Mouse (Mus musculus) olfactory bulb, adult 2 months (tissue): Measurements from ENCODE around the gene Rest. TPM values are rescaled to one million over a fixed set of nuclear protein-coding genes. Genes with fewer than 3 reads are reported as not detected.
"Not testable (repeated sequence)": the region's sequence is repeated elsewhere in the genome, so short reads cannot be mapped to it uniquely, and the experiment has no call there.

ENCODE experiments used
- H3K27ac ChIP-seq: fragments of 200-500 bp; 2 replicates; pipeline ENCODE4 v1.5.1; 2012; ENCODE audit warnings: low read depth, low read length; ENCODE audit not compliant: insufficient read depth
- H3K4me1 ChIP-seq: fragments of 200-500 bp; 2 replicates; pipeline ENCODE4 v1.6.1; 2012; ENCODE audit warnings: low read length; ENCODE audit not compliant: control insufficient read depth, insufficient read depth
- H3K4me3 ChIP-seq: fragments of 200-500 bp; 2 replicates; pipeline ENCODE4 v1.5.1; 2012; ENCODE audit warnings: mild to moderate bottlenecking, low read depth, low read length, moderate library complexity; ENCODE audit not compliant: insufficient read depth
- CTCF ChIP-seq: fragments of 200-500 bp; IDR thresholded peaks from 2 replicates; pipeline ENCODE4 v1.5.1; 2012; ENCODE audit warnings: low read depth, mild to moderate bottlenecking, low read length, moderate library complexity; ENCODE audit not compliant: insufficient read depth
- POLR2A ChIP-seq: fragments of 200-500 bp; IDR thresholded peaks from 2 replicates; pipeline ENCODE4 v1.6.1; 2012; ENCODE audit warnings: mild to moderate bottlenecking, low read depth, low read length, moderate library complexity; ENCODE audit not compliant: insufficient read depth
- WGBS: fragments of 180-500 bp; shearing (Covaris S2); methylation state at CpG from one replicate; pipeline ENCODE4 v1.1.7; 2018; 5-methylcytosine and 5-hydroxymethylcytosine counted together
- polyA plus RNA-seq: library from polyadenylated mRNA; stranded (reverse); fragments of >200 nt; gene quantifications from 2 replicates; pipeline ENCODE4 v1.2.4, GENCODE M21; 2012; ENCODE audit warnings: low replicate concordance; ENCODE audit not compliant: missing spikeins, insufficient read depth, insufficient read length

Gene Rest
- polyA plus RNA-seq: not detected in 2 replicates

GRCm38 (mm10) chr5:77265081-77265670 is at the start of gene Rest:
Gene Rest, plus strand, starts transcription at chr5:77265491.
- Histone ChIP-seq H3K27ac (no peak within 1 kb of the TSS), H3K4me3 (peak within 1 kb of the TSS; percentile 70), H3K4me1 (0 out of 2 replicates have a peak, but pooled peaks cover 2% of the 10 kb centered on the region)
- 5% methylated on average over 76 of the region's 78 CpGs for WGBS
- TF ChIP-seq CTCF: no peak
- TF ChIP-seq POLR2A: 0 out of 2 replicates have a peak, but pooled peaks have one; percentile 6

- WGBS: 17% methylated on average over 9 of the region's 9 CpGs
- H3K4me3 ChIP-seq: no peak overlapping the region
- TF ChIP-seq POLR2A: no peak
- no peak for TF ChIP-seq CTCF
- H3K27ac ChIP-seq: no peak overlapping the region
- no peaks in the 10 kb centered on the region for H3K4me1 ChIP-seq
Observed at GRCm38 (mm10) chr5:77217211-77217610, 48.1 kb upstream of the Rest start.

DNA sequence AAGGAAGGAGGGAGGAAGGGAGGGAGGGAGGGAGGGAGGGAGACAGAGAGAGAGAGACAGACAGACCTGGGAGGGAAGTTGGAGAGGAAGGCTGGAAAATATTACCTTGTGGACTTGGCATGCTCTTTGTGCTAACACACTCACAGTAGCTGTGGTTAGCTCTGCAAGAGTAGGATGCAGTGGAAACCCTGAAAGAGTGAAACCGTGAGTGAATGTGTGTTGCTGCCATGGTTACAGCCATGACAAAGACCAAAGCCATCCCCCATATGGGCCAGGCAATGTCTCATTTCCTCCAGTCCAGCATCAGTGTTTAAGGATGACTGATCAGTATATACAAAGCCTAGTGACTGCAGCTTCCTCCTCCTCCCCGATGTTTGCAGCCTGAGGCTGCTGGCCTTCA is 47.6 kb upstream of the Rest start:
- H3K27ac ChIP-seq: no peak overlapping the region
- no peaks in the 10 kb centered on the region for H3K4me1 ChIP-seq
- 9% methylated on average over 2 of the region's 2 CpGs for WGBS
- H3K4me3 ChIP-seq: no peak overlapping the region
- TF ChIP-seq POLR2A (no peak), CTCF (no peak)

DNA sequence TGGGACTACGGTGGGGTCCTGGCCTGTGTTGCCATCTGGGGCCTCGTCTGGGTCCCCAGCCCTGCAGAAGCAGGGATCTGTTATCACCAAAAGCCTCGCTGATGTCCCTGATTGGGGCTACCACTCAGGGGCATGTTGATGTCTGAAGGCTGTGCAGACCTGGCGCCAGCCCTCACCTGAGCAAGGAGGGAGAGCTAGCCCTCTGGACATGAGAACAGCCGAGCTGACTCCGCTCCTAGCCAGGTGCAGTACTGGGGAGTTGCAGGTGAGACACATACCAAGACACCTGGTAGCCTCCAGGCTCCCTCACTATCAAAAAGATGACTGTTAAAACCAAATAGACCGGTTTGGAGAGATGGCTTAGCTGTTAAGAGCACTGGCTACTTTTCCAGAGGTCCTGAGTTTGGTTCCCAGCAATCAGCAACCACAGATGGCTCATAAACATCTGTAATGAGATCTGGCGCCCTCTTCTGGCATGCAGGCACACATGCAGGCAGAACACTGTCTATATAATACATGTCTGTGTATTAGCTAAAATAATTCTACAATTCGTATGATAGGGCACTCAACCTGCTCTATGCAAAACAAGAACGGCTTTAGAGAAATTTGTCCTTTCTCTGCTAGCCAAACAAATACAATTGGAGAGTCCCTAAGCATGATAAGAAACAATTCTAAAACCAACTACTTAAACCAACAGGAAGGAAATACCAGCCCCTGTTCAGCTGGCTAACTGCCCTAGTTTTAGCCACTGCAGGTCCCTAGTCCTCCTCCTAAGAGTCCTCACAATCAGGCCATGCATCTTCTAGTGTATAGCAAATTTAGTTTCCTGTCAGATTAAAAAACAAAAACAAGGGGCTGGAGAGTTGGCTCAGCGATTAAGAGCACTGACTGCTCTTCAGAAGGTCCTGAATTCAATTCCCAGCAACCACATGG is 42.0 kb upstream of the Rest start:
- no peak overlapping the region for H3K27ac ChIP-seq
- no peak overlapping the region for H3K4me3 ChIP-seq
- TF ChIP-seq CTCF: no peak
- TF ChIP-seq POLR2A: no peak
- H3K4me1 ChIP-seq: no peaks in the 10 kb centered on the region
- 77% methylated on average over 11 of the region's 11 CpGs for WGBS

DNA sequence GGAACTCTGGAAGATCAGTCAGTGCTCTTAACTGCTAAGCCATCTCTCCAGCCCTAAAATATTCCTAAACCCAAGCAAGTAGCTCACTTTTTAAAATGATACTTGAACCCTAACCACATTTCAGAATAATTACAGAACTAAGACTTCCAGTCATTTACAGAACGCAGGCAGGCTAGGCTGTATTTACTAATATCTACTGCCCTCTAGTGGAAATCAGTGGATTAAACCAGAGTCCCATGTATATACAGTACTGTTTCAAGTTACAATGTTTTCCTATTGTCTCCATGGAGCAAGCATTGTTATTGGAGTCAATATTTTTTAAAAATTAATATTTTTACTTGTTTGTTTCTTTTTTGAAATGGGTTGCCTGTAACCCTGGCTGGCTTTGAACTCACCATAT is 36.3 kb upstream of the Rest start:
- Histone ChIP-seq H3K27ac (no peak overlapping the region), H3K4me1 (no peaks in the 10 kb centered on the region), H3K4me3 (no peak overlapping the region)
- 4% methylated on average over 1 of the region's 1 CpGs for WGBS
- TF ChIP-seq POLR2A: no peak
- no peak for TF ChIP-seq CTCF

DNA sequence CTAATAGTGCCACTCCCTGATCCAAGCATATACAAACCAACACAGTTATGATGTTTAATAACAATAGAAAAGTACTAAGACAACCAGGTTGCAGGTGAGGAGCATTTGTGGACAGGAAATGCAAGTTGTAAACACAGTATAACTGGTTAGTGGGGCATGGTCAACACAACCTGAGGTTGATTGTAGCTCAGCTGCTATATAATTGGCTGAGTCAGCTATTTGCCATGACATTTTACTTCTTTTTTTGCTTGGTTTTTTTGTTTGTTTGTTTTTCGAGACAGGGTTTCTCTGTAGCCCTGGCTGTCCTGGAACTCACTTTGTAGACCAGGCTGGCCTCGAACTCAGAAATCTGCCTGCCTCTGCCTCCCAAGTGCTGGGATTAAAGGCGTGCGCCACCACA is 33.4 kb upstream of the Rest start:
- H3K4me3 ChIP-seq, H3K4me1 ChIP-seq, H3K27ac ChIP-seq: not testable (repeated sequence)
- WGBS: 97% methylated on average over 4 of the region's 4 CpGs

- Histone ChIP-seq H3K4me1 (no peaks in the 10 kb centered on the region), H3K4me3 (no peak overlapping the region), H3K27ac (no peak overlapping the region)
- TF ChIP-seq POLR2A: no peak
- 45% methylated on average over 3 of the region's 3 CpGs for WGBS
Observed at GRCm38 (mm10) chr5:77234921-77235320, 30.4 kb upstream of the Rest start.

- 63% methylated on average over 2 of the region's 2 CpGs for WGBS
- Histone ChIP-seq H3K4me3 (no peak overlapping the region), H3K4me1 (peaks cover 3% of the 10 kb centered on the region; the same call in 1 of the 2 replicates), H3K27ac (no peak overlapping the region)
- TF ChIP-seq CTCF: no peak
- no peak for TF ChIP-seq POLR2A
Observed at GRCm38 (mm10) chr5:77237104-77237503, 28.2 kb upstream of the Rest start.

DNA sequence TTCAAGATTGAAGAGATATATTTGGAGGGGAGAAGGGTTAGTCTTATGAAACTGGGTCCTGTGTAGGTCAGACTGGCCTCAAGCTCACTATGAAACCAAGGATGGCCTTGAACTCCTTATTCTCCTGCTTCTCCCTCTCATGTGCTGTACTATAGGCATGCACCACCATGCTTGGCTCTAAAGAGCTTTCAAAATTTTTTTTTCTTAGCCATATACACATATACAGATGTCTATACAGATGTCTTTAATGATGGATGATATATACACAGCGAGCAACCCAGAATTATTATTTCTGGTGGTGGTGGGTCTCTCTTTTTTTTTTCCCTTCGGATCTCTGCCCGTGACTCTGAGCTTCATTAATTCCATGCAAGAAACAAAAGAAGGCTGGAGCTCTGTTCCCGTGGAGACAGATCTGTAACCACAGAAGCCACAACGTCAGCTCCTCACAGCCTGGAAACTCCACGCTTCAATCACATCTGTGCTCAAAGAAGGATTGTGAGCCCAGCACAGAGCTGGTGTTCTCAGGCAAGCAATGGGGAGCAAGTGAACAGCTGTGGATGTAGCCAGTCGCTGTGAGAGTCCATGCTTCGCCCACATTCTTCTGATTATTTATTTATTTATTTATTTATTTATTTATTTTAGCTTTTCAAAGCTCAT is 20.8 kb upstream of the Rest start:
- H3K4me1 ChIP-seq: peaks cover 16% of the 10 kb centered on the region
- no peak overlapping the region for H3K4me3 ChIP-seq
- H3K27ac ChIP-seq: no peak overlapping the region
- WGBS: 42% methylated on average over 8 of the region's 8 CpGs
- TF ChIP-seq CTCF (no peak), POLR2A (no peak)
